Mouse (Mus musculus): ENCODE data around the gene Rit1.
"Not testable (repeated sequence)": the region's sequence is repeated elsewhere in the genome, so short reads cannot be mapped to it uniquely, and the experiment has no call there.

The Rit1 gene

DNA sequence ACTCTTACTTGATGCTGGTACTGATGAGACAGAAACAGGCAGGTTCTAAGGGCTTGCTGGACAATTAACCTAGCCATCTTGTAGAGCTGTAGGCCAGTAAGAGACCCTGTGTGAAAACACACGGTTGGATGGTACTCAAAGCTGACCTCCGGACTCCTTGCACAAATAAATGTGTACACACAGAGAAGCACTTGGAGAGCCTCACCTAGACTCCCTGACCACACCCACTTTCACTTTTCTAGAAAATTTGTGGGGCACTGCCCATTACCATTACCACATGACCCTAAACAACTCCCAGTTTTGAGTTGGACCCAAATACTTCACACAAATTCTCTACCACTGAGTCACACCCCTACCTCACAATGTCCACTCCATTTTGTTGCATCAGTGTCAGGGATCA is 19.9 kb downstream of the Rit1 start:
- CTCF ChIA-PET: interaction anchor here (1.1 kb wide), 1 partner anchor 60 kb away, joined by 6 read pairs; no protein-coding TSS in a partner anchor

DNA sequence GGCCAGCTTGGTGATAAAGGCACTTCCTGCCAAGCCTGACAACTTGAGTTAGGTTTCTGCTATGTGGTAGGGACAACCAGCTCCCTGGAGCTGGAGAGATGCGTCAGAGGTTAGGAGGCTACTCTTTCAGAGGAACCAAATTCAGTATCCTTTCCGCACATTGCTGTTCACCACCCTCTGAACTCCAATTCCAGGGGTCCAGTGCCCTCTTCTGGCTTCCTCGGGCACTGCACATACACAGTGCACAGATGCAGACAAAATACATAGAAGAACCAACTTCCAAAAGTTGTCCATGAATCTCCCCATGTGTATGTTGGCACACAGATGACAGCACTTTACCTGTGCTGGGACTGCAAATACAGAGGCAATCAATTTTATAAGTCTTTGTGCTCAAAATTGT is 22.0 kb downstream of the Rit1 start:
- CTCF ChIA-PET: no interaction called here

GRCm38 (mm10) chr3:88740147-88740546 is 23.5 kb downstream of the Rit1 start:
- CTCF ChIA-PET: no interaction called here

DNA sequence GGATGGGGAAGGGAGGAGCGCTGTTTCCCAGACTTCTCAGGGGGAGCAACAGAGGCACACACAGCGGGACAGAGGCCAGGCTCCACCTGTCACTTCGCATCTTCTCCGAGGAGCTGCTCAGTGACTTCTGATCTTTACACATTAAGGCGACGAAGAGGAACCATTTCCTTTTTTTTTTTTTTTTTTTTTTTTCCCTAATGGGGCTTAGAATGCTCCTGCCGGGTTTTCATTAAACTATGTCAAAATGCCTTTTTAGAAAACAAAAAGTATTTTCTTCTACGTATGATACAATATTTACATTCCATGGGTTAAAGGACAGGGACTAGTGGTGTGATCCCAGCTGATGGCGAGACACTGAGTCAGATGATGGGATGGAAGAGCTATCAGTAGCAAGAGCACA is 28.9 kb downstream of the Rit1 start:
- CTCF ChIA-PET: interaction anchor here (0.7 kb wide), 2 partner anchors 21 to 84 kb away, joined by 6 to 10 read pairs; no protein-coding TSS in a partner anchor

DNA sequence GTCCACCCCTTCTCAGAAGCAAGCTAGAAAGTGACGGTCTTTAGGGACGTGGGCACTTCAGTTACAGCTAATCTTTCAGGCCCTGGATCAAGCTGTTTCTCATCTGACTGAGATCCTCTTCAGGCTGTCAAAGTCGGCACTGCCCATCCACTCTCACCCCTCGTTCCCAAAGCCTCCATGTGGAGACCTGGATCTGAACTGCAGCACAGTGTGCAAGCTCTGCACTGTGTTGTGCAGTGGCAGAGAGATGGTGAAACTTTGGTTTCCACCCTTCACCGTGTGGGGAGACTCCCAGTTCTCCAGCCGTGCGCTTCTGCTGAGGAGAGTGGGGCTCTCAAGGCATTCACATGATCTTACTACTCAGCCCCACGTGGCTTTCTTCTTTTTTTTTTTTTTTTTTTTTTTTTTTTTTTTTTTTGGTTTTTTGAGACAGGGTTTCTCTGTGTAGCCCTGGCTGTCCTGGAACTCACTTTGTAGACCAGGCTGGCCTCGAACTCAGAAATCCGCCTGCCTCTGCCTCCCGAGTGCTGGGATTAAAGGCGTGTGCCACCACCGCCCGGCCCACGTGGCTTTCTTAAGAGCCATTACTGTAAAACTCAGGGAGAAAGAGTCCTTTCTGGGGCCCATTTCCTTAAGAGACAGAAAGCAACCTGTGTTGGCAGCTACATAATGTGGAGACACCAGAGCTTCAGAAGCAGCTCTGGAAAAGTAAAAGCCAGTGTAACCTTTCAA is 29.7 kb downstream of the Rit1 start:
- CTCF ChIA-PET: interaction anchor here (0.7 kb wide), 1 partner anchor 85 kb away, joined by 6 read pairs; no protein-coding TSS in a partner anchor

DNA sequence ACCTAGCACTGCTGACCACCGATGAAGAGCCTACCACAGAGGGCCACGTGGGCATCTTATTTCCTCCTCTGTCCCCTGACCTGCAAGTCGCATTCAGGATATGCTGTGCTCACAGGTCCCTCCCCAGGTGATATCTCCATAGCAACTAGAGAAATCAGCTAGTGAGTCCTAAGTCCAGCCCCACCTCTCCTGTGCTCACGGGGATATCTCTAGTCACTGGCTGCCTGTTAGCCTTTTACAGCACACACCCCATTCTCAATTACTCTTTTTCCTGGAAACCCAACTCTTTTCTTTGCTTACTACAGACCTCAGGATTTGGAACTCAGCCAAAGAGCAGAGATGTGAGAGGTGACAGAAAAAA is 30.2 kb downstream of the Rit1 start:
- CTCF ChIA-PET: no interaction called here

GRCm38 (mm10) chr3:88754283-88754682 is 37.6 kb downstream of the Rit1 start:
- CTCF ChIA-PET: interaction anchor here (0.6 kb wide), 1 partner anchor 1753 kb away, joined by 5 read pairs; no protein-coding TSS in a partner anchor

- CTCF ChIA-PET: no interaction called here
These were observed 38.9 kb downstream of the Rit1 start for GRCm38 (mm10) chr3:88755541-88755940.

DNA sequence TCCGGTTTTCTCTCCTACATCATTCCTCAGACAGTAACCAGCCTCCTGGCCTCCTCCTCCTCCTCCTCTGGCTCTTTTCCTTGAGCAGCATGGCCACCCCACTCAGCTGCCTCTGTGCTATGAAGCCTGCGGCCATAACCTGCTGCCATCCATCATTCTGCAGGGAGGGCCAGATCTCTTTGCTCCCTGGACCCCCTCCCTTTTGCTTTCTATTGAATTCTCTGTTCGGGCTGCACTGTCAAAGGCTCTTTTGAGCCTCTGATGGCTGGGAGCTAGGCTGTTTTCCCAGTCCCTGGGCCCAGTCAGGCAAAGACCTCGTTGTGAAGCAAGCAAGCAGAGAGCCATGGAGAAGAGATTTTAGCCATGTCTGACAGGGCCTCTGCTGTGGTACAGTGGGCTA is 39.6 kb downstream of the Rit1 start:
- CTCF ChIA-PET: no interaction called here

- CTCF ChIA-PET: no interaction called here
These were observed 41.4 kb downstream of the Rit1 start for GRCm38 (mm10) chr3:88758045-88758500.

GRCm38 (mm10) chr3:88761619-88762018 is 45.0 kb downstream of the Rit1 start:
- CTCF ChIA-PET: no interaction called here

DNA sequence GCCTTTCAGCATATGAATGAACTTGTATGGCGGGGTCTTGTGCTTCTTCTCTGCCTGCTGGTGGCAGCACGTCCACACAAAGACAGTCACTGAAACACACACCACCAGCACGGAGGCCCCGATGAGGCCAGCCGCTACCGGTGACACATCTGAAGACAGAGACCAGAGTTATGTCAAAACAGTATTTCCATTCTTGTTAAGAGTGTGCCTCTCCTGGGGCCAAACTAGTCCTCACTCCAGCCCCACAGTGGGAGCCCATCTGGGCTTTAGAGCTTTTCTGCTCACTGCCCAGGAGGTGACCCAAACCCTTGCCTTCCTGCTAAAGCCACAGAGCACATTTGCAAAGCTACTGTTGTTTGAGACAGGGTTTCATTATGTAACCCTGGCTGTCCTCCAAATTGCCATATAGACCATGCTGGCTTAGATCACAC is 45.8 kb downstream of the Rit1 start:
- CTCF ChIA-PET: no interaction called here

- CTCF ChIA-PET: not testable (repeated sequence)
These were observed 54.7 kb downstream of the Rit1 start for GRCm38 (mm10) chr3:88771189-88771940.

- CTCF ChIA-PET: not testable (repeated sequence)
These were observed 55.3 kb downstream of the Rit1 start for GRCm38 (mm10) chr3:88771941-88772280.

- CTCF ChIA-PET: not testable (repeated sequence)
These were observed 55.8 kb downstream of the Rit1 start for GRCm38 (mm10) chr3:88772399-88772798.

DNA sequence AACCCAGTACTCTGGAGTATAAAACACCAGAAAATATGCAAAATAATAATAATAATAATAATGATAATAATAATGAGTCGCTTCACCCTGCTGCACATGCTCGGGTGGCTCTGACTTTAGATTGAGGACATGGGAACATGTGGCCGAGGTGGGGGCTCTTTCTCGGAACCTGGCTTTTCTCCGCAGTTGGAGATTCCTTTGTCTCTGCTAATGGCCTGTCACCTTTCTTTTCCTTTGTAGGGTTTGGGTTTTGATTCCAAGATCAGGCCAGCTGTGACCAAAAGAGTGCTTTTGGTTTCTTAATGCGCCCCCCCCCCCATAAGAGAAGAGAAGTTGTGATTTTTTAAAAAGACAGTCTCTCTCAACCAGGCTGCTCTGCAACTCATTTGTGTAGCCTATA is 56.5 kb downstream of the Rit1 start:
- CTCF ChIA-PET: not testable (repeated sequence)

- CTCF ChIA-PET: interaction anchor here (0.7 kb wide), 1 partner anchor 154 kb away, joined by 5 read pairs; no protein-coding TSS in a partner anchor
These were observed 58.6 kb downstream of the Rit1 start, which contains the start of gene Syt11 for GRCm38 (mm10) chr3:88774939-88775841. Gene Syt11 (minus strand): TSS chr3:88775164.
